Mouse (Mus musculus) liver, adult 2 months (tissue): Measurements from ENCODE around the gene Rgs12.

ENCODE experiments used
- CTCF ChIP-seq: fragments of 200-500 bp; IDR thresholded peaks from 2 replicates; pipeline ENCODE4 v1.5.1; 2011; ENCODE audit warnings: low read depth, low read length, control low read depth
- POLR2A ChIP-seq: fragments of 200-500 bp; IDR thresholded peaks from 2 replicates; pipeline ENCODE4 v1.6.1; 2011; ENCODE audit warnings: low read length, control low read depth; ENCODE audit not compliant: insufficient read depth; ENCODE audit errors: extremely low read depth

- TF ChIP-seq POLR2A: no peak
- TF ChIP-seq CTCF: no peak
These were observed 35.7 kb downstream of the Rgs12 start for GRCm38 (mm10) chr5:34984933-34985332.
